Mouse (Mus musculus): ENCODE data around the gene Defb38.

Defb38 gene

GRCm38 (mm10) chr8:19026466-19026865 lies at the start of gene Defb38:
TSS of gene Defb38 (minus strand) at chr8:19026566.
- no peak for DNase-seq

- no peak for DNase-seq
These were observed 39.6 kb upstream of the Defb38 start for GRCm38 (mm10) chr8:19066013-19066412.

- DNase-seq = no peak
These were observed 38.3 kb upstream of the Defb38 start, which contains the start of gene Defb39 for GRCm38 (mm10) chr8:19064710-19065109. TSS of gene Defb39 (minus strand) at chr8:19064810.

GRCm38 (mm10) chr8:19062891-19063290 lies 36.5 kb upstream of the Defb38 start:
- no peak for DNase-seq

GRCm38 (mm10) chr8:19045242-19045641 lies 18.9 kb upstream of the Defb38 start:
- DNase-seq = no peak

Data from cerebellum, adult 8-10 months (tissue).